Mouse (Mus musculus): ENCODE data around the gene Oxtr.

GRCm38 (mm10) chr6:112461459-112461858, 28.3 kb downstream of the Oxtr start:
- no peak for TF ChIP-seq EP300 (IDR thresholded peaks at IDR 0.05)
- no peak for TF ChIP-seq CTCF (IDR thresholded peaks at IDR 0.05)

All from lung, postnatal 0 days (tissue).